Mouse (Mus musculus): Measurements from ENCODE around the gene Ift22. TPM values are rescaled to one million over a fixed set of nuclear protein-coding genes. Genes with fewer than 3 reads are reported as not detected.
"Not testable (repeated sequence)": the region's sequence is repeated elsewhere in the genome, so short reads cannot be mapped to it uniquely, and the experiment has no call there.

The Ift22 gene
- polyA plus RNA-seq, 1 experiment, result 13.4 TPM

- no peak for DNase-seq
- Histone ChIP-seq H3K4me1 (ENCODE audit: control insufficient read depth, insufficient read depth, low read length) (no peaks in the 10 kb centered on the region), H3K4me3 (replicated peaks; ENCODE audit: extremely low read depth, low read depth, low read length) (no peak overlapping the region)
- no peak for TF ChIP-seq CTCF (IDR thresholded peaks at IDR 0.05; ENCODE audit: insufficient read depth, low read length)
- TF ChIP-seq POLR2A (IDR thresholded peaks at IDR 0.05; ENCODE audit: borderline replicate concordance, extremely low read depth, low read depth, low read length), result no peak
- WGBS, result 55% methylated on average over 3 of the region's 3 CpGs
These were observed 34.8 kb downstream of the Ift22 start for GRCm38 (mm10) chr5:136942781-136943180.

DNA sequence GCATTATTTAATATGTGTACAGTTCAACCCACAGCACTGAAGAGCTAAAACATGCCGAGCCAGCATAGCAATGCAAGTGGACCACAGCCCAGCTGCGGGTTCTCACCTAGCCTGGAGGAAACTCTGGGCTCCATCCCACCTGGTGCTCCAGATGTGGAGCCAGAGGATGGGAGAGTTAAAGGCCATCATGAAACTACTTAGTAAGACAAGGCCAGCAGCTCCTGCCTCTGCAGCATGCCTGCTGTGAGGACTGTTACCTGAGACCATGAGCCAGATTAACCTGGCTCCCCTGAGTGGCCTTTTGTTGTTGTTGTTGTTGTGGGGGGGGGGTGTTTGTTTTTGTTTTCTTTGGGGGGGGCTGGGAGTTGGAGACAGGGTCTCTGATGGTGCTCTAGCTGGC, 35.4 kb downstream of the Ift22 start:
- TF ChIP-seq POLR2A (IDR thresholded peaks at IDR 0.05; ENCODE audit: borderline replicate concordance, extremely low read depth, low read depth, low read length), result no peak
- TF ChIP-seq CTCF (IDR thresholded peaks at IDR 0.05; ENCODE audit: insufficient read depth, low read length), result no peak
- no peak for DNase-seq
- Histone ChIP-seq H3K4me3 (replicated peaks; ENCODE audit: extremely low read depth, low read depth, low read length) (no peak overlapping the region), H3K4me1 (ENCODE audit: control insufficient read depth, insufficient read depth, low read length) (no peaks in the 10 kb centered on the region)
- 68% methylated on average over 2 of the region's 2 CpGs for WGBS

DNA sequence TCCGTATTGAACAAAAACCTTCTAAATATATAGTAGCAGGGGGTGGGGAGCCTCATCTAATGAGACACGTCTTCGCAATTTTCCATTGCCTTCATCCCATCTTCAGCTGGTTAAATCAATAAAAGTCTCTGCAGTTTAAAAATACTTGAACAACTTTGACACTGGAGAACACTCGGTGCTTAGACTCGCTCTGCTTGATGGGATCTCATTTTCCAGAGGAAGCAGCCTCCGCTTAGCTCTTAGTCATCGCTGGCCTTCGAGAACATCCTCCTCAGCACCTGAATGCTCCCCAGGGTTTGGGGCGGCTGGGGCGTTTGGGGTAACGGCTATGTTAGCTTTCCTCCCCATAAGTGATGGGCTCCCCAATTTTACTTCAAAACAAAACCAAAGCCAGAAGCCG, 37.1 kb downstream of the Ift22 start:
- WGBS, result 75% methylated on average over 12 of the region's 12 CpGs
- Histone ChIP-seq H3K4me1 (ENCODE audit: control insufficient read depth, insufficient read depth, low read length) (no peaks in the 10 kb centered on the region), H3K4me3 (replicated peaks; ENCODE audit: extremely low read depth, low read depth, low read length) (no peak overlapping the region)
- no peak for DNase-seq
- TF ChIP-seq POLR2A (IDR thresholded peaks at IDR 0.05; ENCODE audit: borderline replicate concordance, extremely low read depth, low read depth, low read length) (no peak), CTCF (IDR thresholded peaks at IDR 0.05; ENCODE audit: insufficient read depth, low read length) (no peak)

DNA sequence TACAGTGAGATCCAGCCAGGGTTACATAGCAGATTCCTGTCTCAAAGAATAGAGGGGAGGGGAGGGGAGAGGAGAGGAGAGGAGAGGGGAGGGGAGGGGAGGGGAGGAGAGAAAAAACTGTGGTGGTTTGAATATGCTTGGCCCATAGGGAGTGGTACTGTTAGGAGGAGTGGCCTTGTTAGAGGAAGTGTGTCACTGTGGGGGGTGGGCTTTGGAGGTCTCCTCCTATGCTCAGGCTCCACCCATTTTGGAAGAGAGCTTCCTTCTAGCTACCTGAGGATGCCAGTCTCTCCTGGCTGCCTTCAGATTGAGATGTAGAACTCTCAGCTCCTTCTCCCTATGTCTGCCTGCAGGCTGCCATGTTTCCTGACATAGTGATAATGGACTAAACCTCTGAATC, 39.9 kb downstream of the Ift22 start:
- no peak for TF ChIP-seq CTCF (IDR thresholded peaks at IDR 0.05; ENCODE audit: insufficient read depth, low read length)
- no peak for TF ChIP-seq POLR2A (IDR thresholded peaks at IDR 0.05; ENCODE audit: borderline replicate concordance, extremely low read depth, low read depth, low read length)
- Histone ChIP-seq H3K4me3 (replicated peaks; ENCODE audit: extremely low read depth, low read depth, low read length) (no peak overlapping the region), H3K4me1 (ENCODE audit: control insufficient read depth, insufficient read depth, low read length) (no peaks in the 10 kb centered on the region)
- DNase-seq, result no peak

DNA sequence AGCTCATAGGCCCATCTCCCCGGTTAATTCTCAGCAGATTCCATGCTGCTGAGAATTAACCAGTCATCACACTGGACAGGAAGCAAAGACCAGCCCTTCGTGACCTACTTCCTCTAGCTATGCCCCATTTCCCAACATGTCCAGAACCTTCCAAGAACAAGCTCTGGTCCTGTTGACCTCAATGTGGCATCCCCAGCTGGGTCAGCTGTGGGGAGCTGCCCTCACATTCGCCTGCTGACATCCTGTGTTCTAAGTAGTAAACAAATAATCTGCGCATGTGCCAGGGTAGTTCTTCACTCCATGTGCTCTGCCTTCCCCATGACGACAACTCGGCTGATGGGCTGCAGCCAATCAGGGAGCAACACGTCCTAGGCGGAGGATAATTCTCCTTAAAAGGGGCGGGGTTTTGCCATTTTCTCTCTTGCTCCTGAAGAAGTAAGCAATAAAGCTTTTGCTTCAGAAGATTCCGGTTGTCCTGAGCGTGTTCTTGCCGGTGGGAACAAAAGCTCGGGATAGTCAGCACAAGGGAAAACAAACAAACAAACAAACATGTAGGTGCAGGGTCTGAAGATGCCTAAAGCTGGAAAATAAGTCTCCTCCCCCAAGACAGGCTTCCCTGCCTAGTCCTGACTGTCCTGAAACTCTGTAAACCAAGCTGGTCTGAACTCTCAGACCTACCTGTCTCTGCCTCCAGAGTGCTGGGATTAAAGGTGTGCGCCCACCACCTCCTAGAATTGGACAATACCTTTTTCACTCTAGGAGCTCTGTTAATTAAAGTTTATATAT, 41.8 kb downstream of the Ift22 start:
- DNase-seq; H3K4me3 ChIP-seq (replicated peaks; ENCODE audit: extremely low read depth, low read depth, low read length); H3K4me1 ChIP-seq (ENCODE audit: control insufficient read depth, insufficient read depth, low read length): not testable (repeated sequence)
- WGBS, result 69% methylated on average over 14 of the region's 14 CpGs

GRCm38 (mm10) chr5:136950521-136950920, 42.6 kb downstream of the Ift22 start:
- TF ChIP-seq CTCF (IDR thresholded peaks at IDR 0.05; ENCODE audit: insufficient read depth, low read length) (no peak), POLR2A (IDR thresholded peaks at IDR 0.05; ENCODE audit: borderline replicate concordance, extremely low read depth, low read depth, low read length) (no peak)
- Histone ChIP-seq H3K4me3 (replicated peaks; ENCODE audit: extremely low read depth, low read depth, low read length) (no peak overlapping the region), H3K4me1 (ENCODE audit: control insufficient read depth, insufficient read depth, low read length) (peaks cover 4% of the 10 kb centered on the region; the same call in 1 of the 2 replicates)
- 85% methylated on average over 6 of the region's 6 CpGs for WGBS
- no peak for DNase-seq

DNA sequence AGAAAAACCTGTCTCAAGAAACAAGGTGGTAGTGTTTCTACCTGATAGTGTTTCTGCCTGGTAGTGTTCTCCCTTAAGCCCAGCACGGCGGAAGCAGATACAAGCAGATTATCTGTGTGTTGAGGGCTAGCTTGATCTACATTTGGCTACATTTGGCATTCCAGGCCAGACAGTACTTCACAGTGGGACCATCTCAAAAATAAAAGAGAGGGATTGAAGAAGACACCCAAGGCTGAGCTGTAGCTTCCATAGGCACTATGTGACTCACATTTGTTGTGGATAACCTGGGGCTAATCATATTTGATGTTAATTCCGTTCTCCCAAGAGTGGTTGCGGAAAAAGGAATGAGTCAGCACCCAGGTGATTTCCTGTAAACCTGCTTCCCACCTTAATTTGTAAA, 44.2 kb downstream of the Ift22 start:
- H3K4me1 ChIP-seq (ENCODE audit: control insufficient read depth, insufficient read depth, low read length), result peaks cover 4% of the 10 kb centered on the region; the same call in 1 of the 2 replicates
- TF ChIP-seq CTCF (IDR thresholded peaks at IDR 0.05; ENCODE audit: insufficient read depth, low read length) (no peak), POLR2A (IDR thresholded peaks at IDR 0.05; ENCODE audit: borderline replicate concordance, extremely low read depth, low read depth, low read length) (no peak)
- H3K4me3 ChIP-seq (replicated peaks; ENCODE audit: extremely low read depth, low read depth, low read length), result no peak overlapping the region
- no peak for DNase-seq
- 64% methylated on average over 4 of the region's 4 CpGs for WGBS

DNA sequence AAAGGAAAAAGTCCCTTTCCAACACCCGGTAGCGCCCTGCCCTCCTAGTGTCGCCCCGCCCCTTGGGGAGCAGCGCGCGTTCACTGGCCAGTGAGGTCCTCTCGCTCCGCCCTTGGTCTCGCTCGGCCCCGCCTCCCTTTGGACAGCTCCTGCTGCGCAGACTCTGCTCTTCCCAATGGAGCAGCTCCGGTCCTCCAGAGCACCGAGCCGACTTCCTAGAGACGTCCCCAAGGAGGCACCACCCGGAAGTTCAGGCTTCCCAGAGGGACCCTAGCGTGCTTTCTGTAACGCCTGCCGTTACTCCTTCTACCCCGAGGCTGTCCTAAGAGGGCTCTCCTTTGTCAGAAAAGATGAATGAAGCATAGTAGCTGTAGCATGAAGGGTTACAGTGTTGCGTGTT, 45.1 kb downstream of the Ift22 start, which contains the start of gene Fis1:
Gene Fis1, plus strand, starts transcription at position 261 of the 400 bp plus-strand sequence.
- Histone ChIP-seq H3K4me3 (replicated peaks; ENCODE audit: extremely low read depth, low read depth, low read length) (peak within 1 kb of the TSS; percentile 87), H3K4me1 (ENCODE audit: control insufficient read depth, insufficient read depth, low read length) (peaks cover 4% of the 10 kb centered on the region; the same call in 1 of the 2 replicates)
- under 1% methylated on average over 23 of the region's 23 CpGs for WGBS
- TF ChIP-seq POLR2A (IDR thresholded peaks at IDR 0.05; ENCODE audit: borderline replicate concordance, extremely low read depth, low read depth, low read length) (peak; percentile 11; the same call in 1 of the 2 replicates), CTCF (IDR thresholded peaks at IDR 0.05; ENCODE audit: insufficient read depth, low read length) (no peak)
- DNase-seq, result peak; percentile 91

DNA sequence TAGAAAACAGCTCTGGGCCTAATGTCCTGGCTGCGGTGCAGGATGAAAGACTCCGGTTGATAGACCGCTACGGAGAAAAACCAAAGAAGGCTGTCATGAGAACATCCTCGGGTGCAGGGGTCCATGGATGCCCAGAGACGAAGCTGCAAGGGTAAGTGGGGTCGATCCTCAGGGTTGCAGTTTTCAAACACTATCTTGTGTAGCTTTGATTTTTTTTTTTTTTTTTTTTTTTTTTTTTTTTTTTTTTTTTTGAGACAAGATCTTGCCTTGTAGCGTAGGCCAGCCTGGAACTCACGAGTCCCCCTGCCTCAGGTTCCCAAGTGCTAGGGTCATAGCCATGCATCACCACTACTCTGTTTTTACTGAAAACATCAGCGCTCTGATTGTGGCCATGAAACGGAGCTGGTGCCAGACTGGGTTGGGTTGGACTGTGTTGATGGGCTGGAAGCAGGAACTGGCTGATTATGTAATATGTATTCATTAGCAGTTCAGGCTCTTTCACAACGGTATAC, 45.5 kb downstream of the Ift22 start:
- H3K4me3 ChIP-seq (replicated peaks; ENCODE audit: extremely low read depth, low read depth, low read length), result peak overlapping the region; percentile 87
- TF ChIP-seq CTCF (IDR thresholded peaks at IDR 0.05; ENCODE audit: insufficient read depth, low read length) (no peak), POLR2A (IDR thresholded peaks at IDR 0.05; ENCODE audit: borderline replicate concordance, extremely low read depth, low read depth, low read length) (peak; percentile 41; the same call in 1 of the 2 replicates)
- H3K4me1 ChIP-seq (ENCODE audit: control insufficient read depth, insufficient read depth, low read length), result peaks cover 4% of the 10 kb centered on the region; the same call in 1 of the 2 replicates
- 2% methylated on average over 12 of the region's 12 CpGs for WGBS
- no peak for DNase-seq

DNA sequence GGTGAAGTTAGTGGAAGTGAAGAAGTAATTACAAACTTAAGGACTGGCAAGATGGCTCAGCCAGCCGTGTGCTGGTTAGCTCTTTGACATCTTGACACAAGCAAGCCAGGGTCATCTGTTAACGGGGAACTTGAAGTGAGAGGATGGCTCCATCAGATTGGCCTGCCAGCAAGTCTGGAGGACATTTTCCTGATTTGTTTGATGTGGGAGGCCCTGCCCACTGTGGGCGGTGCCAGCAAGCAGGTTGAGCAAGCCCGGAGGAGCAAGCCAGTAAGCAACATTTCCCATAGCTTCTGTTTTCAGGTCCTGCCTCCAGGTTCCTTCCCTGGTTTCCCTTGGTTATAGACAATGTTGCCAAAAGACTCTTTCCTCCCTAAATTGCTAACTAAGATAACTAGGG, 47.7 kb downstream of the Ift22 start:
- 62% methylated on average over 4 of the region's 4 CpGs for WGBS
- Histone ChIP-seq H3K4me3 (replicated peaks; ENCODE audit: extremely low read depth, low read depth, low read length) (no peak overlapping the region), H3K4me1 (ENCODE audit: control insufficient read depth, insufficient read depth, low read length) (peaks cover 4% of the 10 kb centered on the region; the same call in 1 of the 2 replicates)
- DNase-seq, result no peak
- TF ChIP-seq CTCF (IDR thresholded peaks at IDR 0.05; ENCODE audit: insufficient read depth, low read length), result no peak
- TF ChIP-seq POLR2A (IDR thresholded peaks at IDR 0.05; ENCODE audit: borderline replicate concordance, extremely low read depth, low read depth, low read length), result no peak
